Mouse (Mus musculus) splenic B cell, adult 2 months (primary cell): ENCODE data around the gene Neurl1b.

Source experiments
- DNase-seq: peaks from one replicate; pipeline ENCODE4 v3.0.0-alpha.2; 2011; ENCODE audit warnings: low read depth, low spot score
- H3K27me3 ChIP-seq: 2 replicates; pipeline ENCODE4 v1.6.1; 2012; ENCODE audit warnings: mild to moderate bottlenecking, low read length, moderate library complexity, mixed read lengths; ENCODE audit not compliant: control insufficient read depth, poor library complexity, insufficient read depth, severe bottlenecking
- H3K36me3 ChIP-seq: 2 replicates; pipeline ENCODE4 v1.6.1; 2012; ENCODE audit warnings: mild to moderate bottlenecking, low read length, moderate library complexity, mixed read lengths; ENCODE audit not compliant: control insufficient read depth, poor library complexity, insufficient read depth, severe bottlenecking

The Neurl1b gene

DNA sequence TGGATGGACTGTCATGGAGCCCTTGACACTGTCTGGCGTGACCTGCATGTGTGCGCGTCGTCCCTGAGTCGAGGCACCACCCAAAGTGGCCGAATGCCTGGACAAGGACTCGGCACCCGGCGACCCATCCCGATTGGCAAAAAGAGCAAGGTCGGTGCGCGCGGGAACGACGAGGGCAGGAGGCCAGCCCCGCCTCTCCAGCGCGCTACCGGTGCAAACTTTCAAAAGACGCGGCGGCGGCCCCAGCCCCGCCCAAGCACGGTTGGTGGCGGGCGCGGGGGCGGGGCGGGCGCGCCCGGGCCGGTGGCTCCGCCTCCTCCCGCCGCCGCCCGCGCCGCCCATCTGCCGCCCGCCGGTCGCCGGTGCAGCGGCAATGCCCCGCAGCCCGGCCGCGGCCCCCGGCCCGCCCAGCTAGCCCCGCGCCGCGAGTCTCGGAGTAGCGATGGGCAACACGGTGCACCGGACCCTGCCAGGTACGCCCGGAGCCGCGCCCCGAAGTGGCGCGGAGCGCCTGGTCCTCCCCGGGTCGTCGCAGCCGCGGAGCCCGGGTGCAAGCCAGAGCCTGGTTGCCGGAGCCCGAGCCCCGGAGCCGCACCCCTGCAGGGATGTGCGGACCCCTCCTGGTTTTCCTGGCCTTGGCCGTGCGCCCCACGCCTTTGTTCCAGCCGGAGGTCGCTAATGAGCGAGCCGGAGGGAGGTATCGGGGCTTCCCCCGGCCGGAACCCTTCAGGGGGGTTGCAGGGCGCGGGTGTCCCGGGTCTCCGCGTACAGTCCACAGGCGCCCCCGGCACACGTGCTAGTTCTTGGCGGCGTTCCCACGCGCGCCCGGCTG, at the start of gene Neurl1b:
Gene Neurl1b (plus strand): TSS at position 307 of the 832 bp plus-strand sequence.
- H3K36me3 ChIP-seq: no peaks in the 10 kb centered on the region
- no peaks in the 10 kb centered on the region for H3K27me3 ChIP-seq
- DNase-seq: peak; percentile 42

DNA sequence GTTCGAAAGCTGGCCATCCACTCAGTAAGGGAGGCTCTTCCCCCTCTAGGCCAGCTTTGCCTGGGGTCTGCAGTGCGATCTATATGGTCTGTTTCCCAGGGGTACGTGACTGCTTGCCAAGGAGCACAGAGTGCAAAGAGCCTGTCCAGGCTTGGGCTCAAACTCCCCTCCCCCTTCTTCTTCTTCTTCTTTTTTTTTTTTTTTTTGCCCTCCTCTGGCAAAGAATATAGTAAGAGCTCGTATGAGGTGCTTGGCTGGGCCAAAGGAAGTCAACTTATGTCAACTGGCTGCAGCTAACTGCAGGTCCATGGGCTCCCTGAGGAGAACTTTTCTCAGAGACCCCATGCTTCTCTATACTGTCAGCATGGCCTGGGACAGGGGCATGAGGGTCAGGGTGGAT, 47.8 kb upstream of the Neurl1b start:
- no peak for DNase-seq
- H3K36me3 ChIP-seq: no peaks in the 10 kb centered on the region
- H3K27me3 ChIP-seq: no peaks in the 10 kb centered on the region

DNA sequence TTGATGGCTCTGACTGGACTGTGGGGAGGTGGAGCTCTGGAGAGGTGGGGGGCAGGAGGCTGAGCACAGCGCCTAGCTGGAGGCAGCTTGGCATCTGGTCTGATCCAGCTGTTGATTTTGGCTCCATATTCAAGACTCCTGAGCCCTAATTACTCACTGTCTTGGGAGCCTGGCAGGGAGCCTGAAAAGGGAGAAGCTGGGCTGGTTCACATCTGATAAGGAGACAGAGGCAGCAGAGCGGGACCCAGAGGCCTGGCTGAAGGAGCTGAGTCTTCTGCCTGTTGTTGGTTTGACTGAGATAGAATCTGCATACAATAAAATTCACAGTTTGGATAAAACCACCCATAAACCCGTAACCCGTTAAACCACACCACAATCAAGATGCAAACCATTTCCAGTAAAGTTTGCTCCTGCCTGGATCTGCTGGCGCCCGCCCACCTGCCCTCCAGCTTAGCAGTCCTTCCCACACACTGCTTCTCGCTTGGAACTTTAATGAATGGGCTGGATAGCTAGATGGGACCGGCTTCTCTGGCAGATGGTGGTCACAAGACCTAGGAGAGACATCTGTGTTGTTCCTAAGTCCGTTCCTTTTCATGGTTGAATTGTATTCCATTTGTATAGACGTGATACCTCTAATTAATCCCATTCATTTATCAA, 46.2 kb upstream of the Neurl1b start:
- Histone ChIP-seq H3K36me3 (no peaks in the 10 kb centered on the region), H3K27me3 (no peaks in the 10 kb centered on the region)
- DNase-seq: no peak

DNA sequence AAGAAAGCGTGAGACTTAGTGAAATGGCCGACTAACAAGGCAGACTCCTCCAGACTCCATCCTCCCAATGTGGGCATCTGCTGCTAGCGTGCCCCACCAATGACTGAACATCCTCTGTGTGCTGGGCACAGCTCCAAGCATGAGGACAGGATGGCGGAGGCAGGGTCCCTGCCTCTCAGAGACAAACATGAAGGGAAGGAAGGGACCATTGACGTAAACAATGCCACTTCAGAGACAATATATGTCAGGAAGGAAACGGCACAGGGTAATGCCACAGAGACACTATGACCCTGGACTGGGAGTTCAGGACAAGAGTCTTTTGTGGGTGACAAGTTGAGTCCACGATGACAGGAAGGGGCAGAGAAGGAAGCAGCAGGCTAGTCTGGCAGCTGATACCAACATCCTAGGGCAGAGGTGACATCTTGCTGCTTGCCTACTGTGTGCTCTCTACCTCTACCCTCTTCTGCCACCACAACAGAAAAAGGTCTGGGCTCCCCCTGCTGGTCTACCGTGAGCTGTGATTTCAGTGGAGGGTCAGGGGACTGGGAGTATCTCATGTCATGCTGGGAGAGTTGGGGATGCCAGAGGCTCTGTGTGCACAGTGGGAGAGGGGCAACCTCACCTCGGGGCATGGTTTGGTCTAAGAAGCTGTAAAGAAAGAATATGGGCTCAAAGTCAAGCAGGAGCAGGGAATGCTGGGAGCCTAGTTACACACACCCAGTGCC, 43.9 kb upstream of the Neurl1b start:
- Histone ChIP-seq H3K27me3 (no peaks in the 10 kb centered on the region), H3K36me3 (no peaks in the 10 kb centered on the region)
- DNase-seq: peak; percentile 47

DNA sequence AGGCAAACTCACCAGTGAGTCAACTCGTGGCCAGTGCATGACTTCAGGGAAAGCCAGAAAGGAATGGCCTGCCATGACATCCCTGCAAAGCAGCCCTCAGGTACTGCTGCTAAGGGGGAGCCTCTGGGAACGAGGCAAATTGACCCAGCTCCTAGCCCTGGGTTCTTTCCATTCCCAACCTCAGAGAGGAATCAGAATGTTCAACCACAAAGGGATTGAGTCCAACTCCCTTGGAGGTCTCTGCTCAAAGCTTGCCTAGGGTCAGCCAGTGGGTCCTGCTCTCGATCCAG, 43.4 kb upstream of the Neurl1b start:
- Histone ChIP-seq H3K36me3 (no peaks in the 10 kb centered on the region), H3K27me3 (no peaks in the 10 kb centered on the region)
- DNase-seq: no peak

DNA sequence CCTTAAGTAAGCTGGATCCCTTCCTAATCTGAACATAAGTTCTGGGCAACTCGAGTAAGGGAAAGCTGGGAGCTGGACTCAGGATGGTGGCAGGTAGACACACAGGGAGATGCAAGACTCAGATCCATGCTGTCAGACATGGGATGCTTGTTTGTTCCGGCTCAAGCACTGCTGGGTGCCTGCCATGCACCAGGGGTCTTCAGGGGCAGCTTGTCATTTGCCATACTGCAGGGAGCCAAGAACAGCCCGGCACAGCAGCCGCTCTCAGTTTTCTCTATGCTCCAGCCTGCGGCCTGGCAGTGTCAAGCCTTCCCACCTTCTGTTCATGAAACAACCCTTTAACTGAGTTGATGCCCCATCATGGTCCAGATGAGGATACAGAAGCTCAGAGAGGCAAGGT, 41.4 kb upstream of the Neurl1b start:
- no peak for DNase-seq
- no peaks in the 10 kb centered on the region for H3K27me3 ChIP-seq
- no peaks in the 10 kb centered on the region for H3K36me3 ChIP-seq

DNA sequence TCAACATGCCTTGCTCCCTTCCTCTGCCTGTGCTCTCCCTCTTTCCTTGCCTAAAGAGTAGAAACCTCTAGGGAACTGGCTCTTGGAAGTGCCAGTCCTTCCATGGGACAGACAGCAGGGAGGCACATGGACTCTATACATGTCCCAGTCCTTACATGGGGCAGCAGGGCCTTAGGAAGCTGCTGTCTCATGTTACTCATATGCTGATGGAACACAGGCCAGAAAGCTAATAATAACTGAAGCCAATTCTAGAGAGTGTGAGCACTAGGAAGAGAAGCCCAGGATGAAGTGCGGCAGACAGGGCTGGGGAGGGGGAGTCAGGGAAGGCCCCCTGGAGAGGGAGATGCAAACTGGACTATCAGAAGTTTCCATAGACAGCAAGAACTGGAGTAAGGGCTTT, 38.2 kb upstream of the Neurl1b start:
- no peaks in the 10 kb centered on the region for H3K36me3 ChIP-seq
- H3K27me3 ChIP-seq: no peaks in the 10 kb centered on the region
- no peak for DNase-seq

DNA sequence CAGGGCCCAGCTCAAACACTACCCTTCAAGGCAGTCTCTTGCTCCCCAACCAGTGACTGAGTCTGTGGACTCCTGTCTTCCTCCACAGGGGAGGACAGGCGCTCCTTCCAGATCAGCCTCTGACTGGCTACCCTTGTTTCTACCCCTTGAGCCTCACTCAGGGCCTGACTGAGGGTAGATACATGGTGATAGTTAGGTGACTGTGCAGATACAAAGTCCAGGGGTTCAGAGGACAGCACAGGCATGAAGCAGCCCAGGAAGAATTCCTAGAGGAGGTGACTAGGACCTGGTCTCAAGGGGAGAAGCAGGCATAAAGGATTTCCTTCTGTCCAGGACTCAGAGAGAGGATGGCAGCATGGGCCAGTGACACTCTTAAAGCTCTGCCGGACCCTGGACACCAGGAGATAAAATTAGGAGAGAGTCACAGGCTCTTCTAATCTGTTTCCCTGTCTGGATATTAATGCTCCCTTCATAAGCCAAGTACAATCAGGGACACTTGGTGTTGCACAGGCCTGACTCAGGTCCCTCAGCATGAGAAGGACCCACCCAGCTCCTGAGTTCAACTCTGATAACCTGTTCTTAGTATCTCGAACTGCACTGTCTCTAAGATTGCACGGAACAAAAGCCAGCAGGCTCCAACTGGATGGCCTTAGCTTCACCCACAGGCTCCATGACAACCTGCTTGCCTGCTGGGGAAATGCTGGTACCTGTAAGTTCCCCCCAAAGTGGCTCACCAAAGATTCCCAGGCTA, 37.5 kb upstream of the Neurl1b start:
- H3K27me3 ChIP-seq: no peaks in the 10 kb centered on the region
- H3K36me3 ChIP-seq: no peaks in the 10 kb centered on the region
- DNase-seq: no peak

DNA sequence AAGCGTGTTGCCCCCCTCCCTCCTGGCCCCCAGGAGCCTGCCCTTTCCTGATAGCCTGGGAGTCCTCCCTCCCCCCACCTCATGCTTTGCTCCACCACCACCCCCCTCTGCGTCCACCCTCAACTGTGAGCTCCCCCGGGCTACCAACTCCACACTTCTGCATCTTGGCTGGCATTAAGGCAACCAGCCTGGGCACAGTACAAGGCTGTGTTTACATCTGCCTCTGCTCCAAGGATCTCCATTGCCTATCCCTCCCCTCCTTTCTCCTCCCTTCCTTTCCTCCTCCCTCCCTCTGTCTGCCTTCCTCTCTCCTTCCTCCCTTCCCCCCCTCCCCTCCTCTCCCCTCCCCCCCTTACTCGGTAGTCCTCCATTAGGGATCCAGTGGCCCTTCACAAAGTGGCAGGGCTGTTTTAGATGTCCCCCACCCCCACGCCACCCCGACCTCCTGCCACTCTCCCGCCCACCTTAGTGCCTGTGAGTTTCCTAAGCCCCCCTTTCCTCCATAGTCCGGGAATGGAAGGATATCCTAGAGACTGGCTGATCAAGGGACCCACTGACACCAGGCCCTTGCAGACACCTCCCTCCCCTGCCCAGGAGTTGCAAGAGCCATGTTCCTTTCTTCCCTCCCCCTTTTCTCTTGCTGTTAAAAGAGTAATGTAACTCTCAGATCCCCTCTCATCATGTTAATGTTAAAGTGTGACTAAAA, 34.2 kb upstream of the Neurl1b start:
- H3K27me3 ChIP-seq: no peaks in the 10 kb centered on the region
- H3K36me3 ChIP-seq: no peaks in the 10 kb centered on the region
- no peak for DNase-seq

DNA sequence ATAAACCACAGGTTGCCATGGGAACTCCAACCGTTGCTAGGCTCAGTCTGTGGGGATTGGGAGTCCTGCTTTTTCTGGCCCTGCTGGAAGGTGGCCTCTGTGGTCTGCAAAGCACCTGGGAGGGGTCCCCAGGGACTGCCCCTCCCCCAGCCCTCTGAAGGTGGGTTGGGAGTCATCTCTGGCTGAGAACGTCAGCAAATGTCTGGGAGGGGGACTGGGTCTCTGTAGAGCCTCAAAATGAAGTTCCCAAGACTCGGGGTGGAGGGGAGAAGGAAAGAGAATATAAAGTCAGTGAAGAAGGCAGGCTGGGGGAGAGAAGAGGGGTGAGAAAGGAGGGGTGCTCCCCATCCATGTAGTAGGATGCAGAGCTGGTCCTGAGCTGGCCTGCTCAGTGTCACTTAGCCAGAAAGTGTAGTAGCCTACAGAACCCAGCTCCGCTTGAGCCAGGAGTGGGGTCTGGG, 33.6 kb upstream of the Neurl1b start:
- no peaks in the 10 kb centered on the region for H3K27me3 ChIP-seq
- H3K36me3 ChIP-seq: no peaks in the 10 kb centered on the region
- DNase-seq: no peak

DNA sequence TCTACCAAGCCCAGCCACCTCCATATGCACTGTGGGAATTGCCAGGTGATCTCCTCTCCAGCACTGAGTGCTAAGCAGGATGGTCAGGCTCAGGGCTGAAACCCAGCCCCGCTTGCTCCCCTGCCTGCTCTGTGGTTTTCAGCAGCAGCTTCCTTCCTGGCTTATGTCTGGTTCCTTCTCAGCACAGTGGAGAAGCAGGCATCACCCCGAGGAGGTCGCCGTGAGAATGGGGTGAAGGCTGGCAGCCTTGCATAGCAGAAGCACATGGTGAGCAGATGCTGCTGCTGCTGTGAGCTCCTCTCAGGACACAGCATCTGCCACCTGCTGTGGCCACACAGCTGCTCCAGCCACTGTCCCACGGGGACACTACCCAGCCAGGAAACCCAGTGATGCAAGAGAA, 33.0 kb upstream of the Neurl1b start:
- no peaks in the 10 kb centered on the region for H3K27me3 ChIP-seq
- no peaks in the 10 kb centered on the region for H3K36me3 ChIP-seq
- DNase-seq: no peak

DNA sequence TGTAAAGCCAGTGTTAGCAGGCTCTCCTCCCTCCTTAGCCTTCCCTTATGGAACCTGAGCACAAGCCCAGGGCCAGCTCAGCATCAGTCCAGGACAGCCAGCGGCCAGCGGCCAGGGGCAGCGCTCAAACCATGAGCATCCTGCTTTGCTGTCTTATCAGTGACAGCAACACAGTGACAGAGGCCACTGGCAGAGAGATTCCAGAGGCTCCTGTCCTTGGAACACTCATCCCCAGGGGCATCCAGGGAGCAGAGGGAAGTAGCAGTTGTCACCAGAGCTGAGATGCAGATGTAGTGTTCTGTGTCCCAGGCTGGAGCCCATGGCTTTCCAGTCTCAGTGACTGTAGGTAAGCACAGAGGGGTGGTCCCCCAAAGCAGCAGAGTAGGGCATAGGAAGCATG, 32.5 kb upstream of the Neurl1b start:
- Histone ChIP-seq H3K36me3 (no peaks in the 10 kb centered on the region), H3K27me3 (no peaks in the 10 kb centered on the region)
- no peak for DNase-seq

DNA sequence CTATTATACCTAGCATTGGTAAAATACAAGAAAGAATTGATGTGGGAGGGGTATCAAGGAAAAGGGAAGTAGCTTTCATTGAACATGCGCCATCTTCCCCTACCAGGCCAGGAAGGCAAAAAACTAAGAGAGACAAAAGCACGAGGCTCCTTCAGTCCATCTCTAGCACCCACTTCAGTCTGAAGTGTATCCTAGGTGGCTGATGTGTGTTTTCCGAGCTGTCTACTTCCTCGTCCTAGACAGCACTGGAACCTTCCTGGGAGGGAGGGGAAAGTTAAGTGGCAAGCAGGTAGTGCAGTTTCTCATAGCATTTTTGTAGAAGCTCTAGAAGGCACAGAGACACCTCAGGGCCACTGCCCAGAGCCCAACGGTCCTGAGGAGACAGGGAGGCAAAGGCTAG, 31.9 kb upstream of the Neurl1b start:
- Histone ChIP-seq H3K27me3 (no peaks in the 10 kb centered on the region), H3K36me3 (no peaks in the 10 kb centered on the region)
- DNase-seq: no peak

DNA sequence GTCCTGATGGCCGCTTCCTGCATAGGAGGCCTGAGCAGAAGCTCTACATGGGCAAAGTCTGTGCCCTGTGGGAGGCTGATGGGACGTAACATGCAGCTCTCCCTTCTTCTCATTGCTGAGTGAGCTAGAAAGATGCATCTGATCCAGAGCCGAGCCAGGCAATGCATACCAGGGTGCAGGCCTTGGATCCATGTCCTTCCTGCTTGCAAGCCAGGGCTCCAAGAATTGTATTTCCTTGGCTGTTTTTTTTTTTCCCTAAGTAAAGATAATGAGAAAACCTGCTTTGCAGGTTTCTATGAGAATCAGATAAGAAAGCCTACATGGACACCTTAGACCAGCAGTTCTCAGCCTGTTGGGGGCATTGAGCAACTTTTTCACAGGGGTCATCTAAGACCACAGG, 30.5 kb upstream of the Neurl1b start:
- Histone ChIP-seq H3K27me3 (no peaks in the 10 kb centered on the region), H3K36me3 (no peaks in the 10 kb centered on the region)
- no peak for DNase-seq
